Mouse (Mus musculus) heart, embryonic 13.5 days (tissue): ENCODE data around the gene Tnpo3. TPM values are rescaled to one million over a fixed set of nuclear protein-coding genes. Genes with fewer than 3 reads are reported as not detected.

Experiments used
- ATAC-seq: fragments of 200-750 bp; cut with Nextera tagmentation; 2 replicates; pipeline ENCODE4 v1.8.0; 2017; ENCODE audit warnings: moderate TSS enrichment; ENCODE audit not compliant: insufficient number of reproducible peaks, low FRiP score, low TSS enrichment; ENCODE audit errors: extremely low read depth
- H3K27ac ChIP-seq: fragments of 300-500 bp; sonication (generic); replicated peaks from 2 replicates; pipeline ENCODE4 v1.5.1; 2015; ENCODE audit warnings: moderate library complexity, mild to moderate bottlenecking, inconsistent platforms
- H3K27me3 ChIP-seq: fragments of 300-500 bp; sonication (generic); replicated peaks from 2 replicates; pipeline ENCODE4 v1.6.1; 2015; ENCODE audit warnings: mild to moderate bottlenecking, inconsistent platforms
- H3K36me3 ChIP-seq: fragments of 300-500 bp; sonication (generic); 2 replicates; pipeline ENCODE4 v1.6.1; 2015; ENCODE audit warnings: mild to moderate bottlenecking, inconsistent platforms
- H3K4me1 ChIP-seq: fragments of 300-500 bp; sonication (generic); 2 replicates; pipeline ENCODE4 v1.6.1; 2015; ENCODE audit warnings: inconsistent platforms
- H3K4me2 ChIP-seq: fragments of 300-500 bp; sonication (generic); 2 replicates; pipeline ENCODE4 v1.6.1; 2015; ENCODE audit warnings: inconsistent platforms, mild to moderate bottlenecking, moderate library complexity
- H3K4me3 ChIP-seq: fragments of 300-500 bp; sonication (generic); 2 replicates; pipeline ENCODE4 v1.5.1; 2015; ENCODE audit warnings: moderate library complexity, mild to moderate bottlenecking, inconsistent platforms
- H3K9ac ChIP-seq: fragments of 300-500 bp; sonication (generic); 2 replicates; pipeline ENCODE4 v1.6.1; 2015; ENCODE audit warnings: inconsistent platforms, mild to moderate bottlenecking, moderate library complexity
- H3K9me3 ChIP-seq: fragments of 300-500 bp; sonication (generic); 2 replicates; pipeline ENCODE4 v1.6.1; 2016; ENCODE audit warnings: inconsistent platforms
- WGBS: fragments of 180-500 bp; shearing (Covaris S2); methylation state at CpG from one replicate; pipeline ENCODE4 v1.1.7; 2015; ENCODE audit warnings: mixed read lengths; 5-methylcytosine and 5-hydroxymethylcytosine counted together
- polyA plus RNA-seq: library from polyadenylated mRNA; unstranded; fragments of >200 nt; fragmentation: Nextera tagmentation; extraction: Ambion mirVana; gene quantifications from 2 replicates; pipeline ENCODE4 v1.2.1, GENCODE M21; 2015

Gene Tnpo3
- polyA plus RNA-seq, 1 experiment from 2014 or later = 57.6 TPM

DNA sequence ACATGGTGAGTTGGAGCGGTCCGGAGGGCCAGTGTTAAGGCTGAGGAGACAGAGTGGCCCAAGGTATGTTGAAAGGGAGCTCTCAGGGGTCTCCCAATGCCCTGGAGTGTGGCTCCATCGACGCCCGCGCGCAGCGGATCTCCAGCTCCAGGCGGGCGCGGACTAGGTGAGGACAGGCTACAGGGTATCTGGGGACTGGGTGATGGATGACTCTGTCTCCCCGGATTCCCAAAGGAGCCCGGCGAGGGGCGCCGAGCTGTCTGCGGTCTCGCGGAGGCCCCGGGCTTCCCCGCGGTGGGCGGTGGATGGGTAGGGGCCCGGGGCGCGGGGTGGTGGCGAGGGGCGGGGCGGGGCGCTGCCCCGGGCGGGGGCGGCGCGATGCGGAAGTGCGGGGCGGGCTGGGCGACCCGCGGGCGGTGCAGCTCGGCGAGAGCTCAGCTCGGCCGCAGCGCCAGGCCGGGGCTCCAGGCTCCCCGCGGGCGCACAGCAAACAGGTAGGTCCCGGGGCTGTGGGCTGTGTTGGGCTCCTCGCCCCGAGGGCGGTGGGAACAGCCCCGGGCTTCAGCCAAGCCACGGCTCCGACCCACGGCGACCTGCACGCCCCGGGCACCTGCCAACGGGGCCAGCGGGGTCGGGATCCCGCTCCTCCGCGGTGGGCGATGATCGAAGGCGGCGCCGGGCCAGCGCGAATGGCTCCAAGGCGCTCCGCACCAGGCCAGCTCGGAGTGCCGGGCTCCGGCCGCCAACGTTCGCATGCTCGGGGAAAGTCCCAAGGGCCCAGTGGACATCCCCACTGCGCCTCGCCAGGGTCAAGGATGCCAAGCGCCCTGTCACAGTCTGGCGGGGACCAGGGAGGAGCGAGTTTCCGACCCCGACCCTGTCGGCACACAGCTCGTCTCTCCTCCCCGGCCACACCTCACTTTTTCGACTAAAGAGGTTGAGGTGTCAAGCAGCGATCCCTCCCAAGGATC, 83.1 kb downstream of the Tnpo3 start, which contains the start of gene Irf5:
Gene Irf5, plus strand, starts transcription at position 345 of the 971 bp plus-strand sequence.
- ATAC-seq = no peak

DNA sequence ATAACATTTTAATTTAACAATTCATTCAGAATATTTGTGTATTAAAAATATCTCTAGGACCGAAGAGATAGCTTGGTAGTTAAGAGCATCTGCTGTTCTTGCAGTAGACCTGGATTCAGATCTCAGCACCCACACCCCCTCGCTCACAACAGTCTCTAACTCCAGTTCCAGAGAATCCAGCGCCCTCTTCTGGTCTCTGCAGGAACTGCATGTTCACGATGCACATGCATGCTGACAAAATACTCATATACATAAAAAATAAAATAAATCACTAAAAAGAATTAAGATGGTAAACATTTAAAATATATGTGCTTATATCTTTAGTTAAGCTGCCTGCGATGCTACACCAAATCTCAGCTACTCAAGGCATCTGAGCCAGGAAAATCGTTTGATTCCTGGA, 84.4 kb downstream of the Tnpo3 start:
- no peaks in the 10 kb centered on the region for H3K9me3 ChIP-seq
- H3K4me1 ChIP-seq = peaks cover 56% of the 10 kb centered on the region
- no peak overlapping the region for H3K4me3 ChIP-seq
- no peak overlapping the region for H3K27ac ChIP-seq
- no peak for ATAC-seq
- H3K27me3 ChIP-seq = peaks cover 36% of the 10 kb centered on the region
- H3K9ac ChIP-seq = no peak overlapping the region
- H3K4me2 ChIP-seq = no peak overlapping the region
- 72% methylated on average over 6 of the region's 6 CpGs for WGBS
- no peaks in the 10 kb centered on the region for H3K36me3 ChIP-seq

More for the DNA sequence above, 83.1 kb downstream of the Tnpo3 start, which contains the start of gene Irf5:
- Histone ChIP-seq H3K4me3 (peak within 1 kb of the TSS; percentile 71), H3K27ac (no peak within 1 kb of the TSS), H3K4me1 (peaks cover 59% of the 10 kb centered on the region), H3K9me3 (no peaks in the 10 kb centered on the region), H3K4me2 (peak within 1 kb of the TSS; percentile 98), H3K9ac (peak within 1 kb of the TSS; percentile 85), H3K36me3 (no peaks in the 10 kb centered on the region), H3K27me3 (peaks cover 36% of the 10 kb centered on the region)
- under 1% methylated on average over 83 of the region's 96 CpGs for WGBS

DNA sequence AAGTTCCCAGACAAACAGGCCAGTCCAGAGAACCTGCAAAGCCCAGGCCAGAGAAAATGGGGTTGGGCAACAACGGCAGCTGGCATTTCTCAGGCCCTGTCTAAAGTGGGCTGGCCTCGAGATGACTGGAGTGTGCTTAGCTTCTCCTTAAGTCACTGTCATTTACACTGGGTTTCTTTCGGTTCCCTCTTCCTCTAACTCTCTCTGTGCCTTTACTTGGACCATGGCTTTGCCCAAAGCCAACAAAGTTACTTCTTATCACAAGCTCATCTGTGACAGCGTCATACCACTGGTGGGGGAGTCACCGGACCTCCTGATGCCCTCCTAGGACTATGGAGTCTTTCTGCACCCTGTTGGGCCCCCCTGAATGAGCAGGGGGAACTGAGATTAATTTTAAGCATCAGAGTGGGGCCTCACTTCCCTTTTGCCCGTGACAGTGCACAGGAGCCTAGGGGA, 85.6 kb downstream of the Tnpo3 start:
- WGBS = 25% methylated on average over 6 of the region's 6 CpGs
- no peak overlapping the region for H3K4me2 ChIP-seq
- no peak overlapping the region for H3K9ac ChIP-seq
- H3K9me3 ChIP-seq = peaks cover 6% of the 10 kb centered on the region; the same call in 1 of the 2 replicates
- no peak for ATAC-seq
- no peak overlapping the region for H3K4me3 ChIP-seq
- peaks cover 36% of the 10 kb centered on the region for H3K27me3 ChIP-seq
- 0 out of 2 replicates have a peak overlapping the region, but pooled peaks have one; percentile 15 for H3K27ac ChIP-seq
- H3K4me1 ChIP-seq = peaks cover 44% of the 10 kb centered on the region
- no peaks in the 10 kb centered on the region for H3K36me3 ChIP-seq

- H3K9ac ChIP-seq = no peak overlapping the region
- 61% methylated on average over 12 of the region's 12 CpGs for WGBS
- no peak overlapping the region for H3K4me3 ChIP-seq
- H3K27me3 ChIP-seq = peaks cover 33% of the 10 kb centered on the region
- ATAC-seq = no peak
- H3K36me3 ChIP-seq = no peaks in the 10 kb centered on the region
- peaks cover 39% of the 10 kb centered on the region for H3K4me1 ChIP-seq
- H3K9me3 ChIP-seq = peaks cover 6% of the 10 kb centered on the region; the same call in 1 of the 2 replicates
- no peak overlapping the region for H3K4me2 ChIP-seq
- 0 out of 2 replicates have a peak overlapping the region, but pooled peaks have one; percentile 8 for H3K27ac ChIP-seq
These were observed 86.2 kb downstream of the Tnpo3 start for GRCm38 (mm10) chr6:29523301-29524033.

GRCm38 (mm10) chr6:29522626-29523300, 86.9 kb downstream of the Tnpo3 start:
- ATAC-seq = no peak
- WGBS = 57% methylated on average over 6 of the region's 6 CpGs
- Histone ChIP-seq H3K27me3 (peaks cover 26% of the 10 kb centered on the region), H3K9ac (no peak overlapping the region), H3K36me3 (no peaks in the 10 kb centered on the region), H3K27ac (no peak overlapping the region), H3K4me3 (no peak overlapping the region), H3K4me1 (peaks cover 32% of the 10 kb centered on the region), H3K4me2 (no peak overlapping the region), H3K9me3 (peaks cover 6% of the 10 kb centered on the region; the same call in 1 of the 2 replicates)

DNA sequence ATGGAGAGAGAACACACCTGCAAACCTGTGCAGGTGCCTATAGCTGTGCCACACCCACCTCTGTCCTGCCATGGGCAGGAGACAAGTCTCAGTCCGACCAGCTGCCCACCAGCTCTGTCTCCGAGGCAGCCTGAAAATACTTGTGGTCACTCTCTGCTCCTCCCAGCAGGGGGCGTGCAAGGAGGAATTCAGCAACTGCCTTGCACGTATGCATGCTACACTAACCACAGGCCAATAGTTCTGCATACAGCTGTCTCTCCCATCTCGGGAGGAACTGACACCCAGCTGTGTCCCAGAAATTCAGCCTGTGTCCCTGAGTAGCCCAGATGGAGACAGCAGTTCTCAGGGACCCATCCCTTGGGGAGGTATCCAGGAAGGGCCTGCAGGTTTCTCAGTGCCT, 92.5 kb downstream of the Tnpo3 start:
- Histone ChIP-seq H3K4me3 (no peak overlapping the region), H3K9me3 (peaks cover 6% of the 10 kb centered on the region; the same call in 1 of the 2 replicates), H3K4me1 (peaks cover 14% of the 10 kb centered on the region), H3K4me2 (no peak overlapping the region), H3K27me3 (no peaks in the 10 kb centered on the region; the same call in 1 of the 2 replicates), H3K36me3 (no peaks in the 10 kb centered on the region), H3K27ac (no peak overlapping the region), H3K9ac (no peak overlapping the region)
- 3% methylated on average over 5 of the region's 5 CpGs for WGBS
- no peak; the same call in 1 of the 2 replicates for ATAC-seq

- ATAC-seq = no peak
- no peaks in the 10 kb centered on the region for H3K27me3 ChIP-seq
These were observed 96.4 kb downstream of the Tnpo3 start for GRCm38 (mm10) chr6:29513284-29513683.

GRCm38 (mm10) chr6:29509086-29509485, 100.6 kb downstream of the Tnpo3 start:
- ATAC-seq = no peak
- H3K4me2 ChIP-seq = no peak overlapping the region
- H3K27ac ChIP-seq = peak overlapping the region; percentile 53; the same call in 1 of the 2 replicates

More at GRCm38 (mm10) chr6:29513284-29513683, 96.4 kb downstream of the Tnpo3 start:
- Histone ChIP-seq H3K36me3 (no peaks in the 10 kb centered on the region), H3K4me1 (peaks cover 20% of the 10 kb centered on the region), H3K4me3 (peak overlapping the region; percentile 30), H3K27ac (peak overlapping the region; percentile 60), H3K9me3 (no peaks in the 10 kb centered on the region), H3K9ac (peak overlapping the region; percentile 65), H3K4me2 (peak overlapping the region; percentile 63)
- 2% methylated on average over 11 of the region's 11 CpGs for WGBS

DNA sequence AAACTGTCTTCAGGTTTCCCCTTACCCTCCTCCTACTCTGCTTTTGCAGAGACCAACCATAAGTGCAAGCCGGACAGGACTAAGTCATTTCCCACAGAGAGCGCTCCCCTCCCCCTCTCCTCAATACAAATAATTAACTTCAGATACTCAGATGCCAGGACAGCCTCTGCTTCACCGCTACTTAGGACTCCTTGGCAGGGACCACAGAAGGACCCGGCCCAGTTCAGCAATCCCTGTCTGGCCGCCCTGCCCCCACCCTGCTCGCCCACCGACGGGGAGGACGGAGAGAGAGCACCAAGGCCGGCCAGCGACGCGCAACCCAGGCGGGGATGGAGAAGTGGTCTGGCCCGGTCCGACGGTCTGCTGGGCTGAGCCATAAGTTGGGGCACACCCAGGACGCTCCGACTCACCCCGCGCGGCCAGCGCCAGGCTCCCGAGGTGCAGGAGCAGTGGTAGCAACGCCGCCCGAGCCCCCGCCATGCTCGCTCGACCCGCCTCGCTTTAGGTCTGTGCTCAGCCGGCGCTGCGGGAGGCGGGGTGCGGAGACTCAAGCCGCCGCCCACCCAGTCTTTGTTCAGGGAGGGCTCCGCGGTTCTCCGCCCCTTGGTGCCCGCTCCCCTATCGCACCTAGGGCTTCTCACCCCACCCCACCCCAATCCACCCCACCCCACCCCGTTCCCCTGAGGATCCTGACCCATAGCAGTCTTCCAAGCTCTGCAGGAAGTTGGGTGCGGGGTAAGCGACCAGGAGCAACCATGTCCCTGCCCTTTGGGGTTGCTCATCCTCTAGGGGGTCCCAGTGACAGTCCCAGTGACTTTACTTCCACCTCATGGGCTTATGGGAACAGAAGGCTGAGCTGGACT, 102.0 kb downstream of the Tnpo3 start, which contains the start of gene Kcp:
Gene Kcp, minus strand, starts transcription at position 506 of the 863 bp plus-strand sequence.
- under 1% methylated on average over 47 of the region's 47 CpGs for WGBS
- ATAC-seq = peak; percentile 19; the same call in 1 of the 2 replicates
- no peaks in the 10 kb centered on the region for H3K9me3 ChIP-seq

More at GRCm38 (mm10) chr6:29509086-29509485, 100.6 kb downstream of the Tnpo3 start:
- no peak overlapping the region for H3K4me3 ChIP-seq
- no peaks in the 10 kb centered on the region for H3K9me3 ChIP-seq
- no peak overlapping the region for H3K9ac ChIP-seq
- H3K27me3 ChIP-seq = peaks cover 11% of the 10 kb centered on the region
- 0 out of 2 replicates have a peak, but pooled peaks cover 4% of the 10 kb centered on the region for H3K36me3 ChIP-seq
- 44% methylated on average over 2 of the region's 2 CpGs for WGBS
- peaks cover 35% of the 10 kb centered on the region for H3K4me1 ChIP-seq

More for the DNA sequence above, 102.0 kb downstream of the Tnpo3 start, which contains the start of gene Kcp:
- Histone ChIP-seq H3K9ac (peak within 1 kb of the TSS; percentile 79), H3K4me1 (peaks cover 24% of the 10 kb centered on the region), H3K27me3 (peaks cover 11% of the 10 kb centered on the region), H3K4me3 (peak within 1 kb of the TSS; percentile 71), H3K36me3 (0 out of 2 replicates have a peak, but pooled peaks cover 4% of the 10 kb centered on the region), H3K4me2 (peak within 1 kb of the TSS; percentile 86), H3K27ac (no peak within 1 kb of the TSS)
